Mouse (Mus musculus): ENCODE results near the gene Pygb. TPM values are rescaled to one million over a fixed set of nuclear protein-coding genes. Genes with fewer than 3 reads are reported as not detected.

The Pygb gene
- total RNA-seq (2015): 8.5 and 8.7 TPM in 2 replicates
- 24.0 and 33.9 TPM in 2 replicates for total RNA-seq (2017)

DNA sequence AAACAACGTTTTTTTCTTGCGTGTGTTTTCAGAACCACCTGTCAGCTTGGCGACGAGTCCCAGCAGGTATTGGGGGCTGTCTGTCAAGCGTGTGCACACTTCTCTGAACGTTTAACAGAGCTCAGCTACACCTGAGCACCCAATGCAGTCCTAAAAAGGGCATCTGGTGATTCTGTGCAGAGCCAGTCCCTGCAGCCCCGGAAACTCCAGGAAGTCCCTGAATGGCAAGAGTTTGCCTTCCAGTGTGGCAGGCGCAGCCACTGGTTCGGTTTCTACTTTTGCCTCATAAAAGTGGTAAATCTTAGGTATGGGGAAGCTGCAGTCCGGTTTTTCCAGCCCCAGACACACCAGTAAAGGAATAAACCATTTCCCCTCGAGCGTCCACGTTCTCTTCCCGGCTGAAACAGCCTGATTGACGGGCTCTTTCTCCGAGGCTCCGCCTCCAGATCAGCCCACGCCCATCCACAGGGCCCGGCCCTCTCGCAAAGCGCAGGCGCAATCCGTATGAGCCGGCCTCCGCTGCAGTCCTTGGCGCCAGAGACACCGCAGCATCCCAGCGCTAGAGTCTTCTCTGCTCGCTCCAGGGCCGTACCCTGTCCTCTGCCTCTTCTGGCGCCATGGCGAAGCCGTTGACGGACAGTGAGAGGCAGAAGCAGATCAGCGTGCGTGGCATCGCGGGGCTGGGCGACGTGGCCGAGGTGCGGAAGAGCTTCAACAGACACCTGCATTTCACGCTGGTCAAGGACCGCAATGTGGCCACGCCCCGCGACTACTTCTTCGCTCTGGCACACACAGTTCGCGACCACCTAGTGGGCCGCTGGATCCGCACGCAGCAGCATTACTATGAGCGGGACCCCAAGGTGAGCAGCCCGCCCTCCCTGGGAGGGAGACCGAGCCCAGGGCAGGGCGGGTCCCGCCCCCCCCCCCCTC is at the start of gene Pygb:
TSS of gene Pygb (plus strand) at position 485 of the 930 bp plus-strand sequence.
- peak; percentile 88 for ATAC-seq (replicated peaks; ENCODE audit: poor library complexity)

GRCm38 (mm10) chr2:150737881-150738280 is 48.7 kb upstream of the Pygb start:
- 0 out of 2 replicates have a peak, but pooled peaks have one; percentile 46 for ATAC-seq (replicated peaks; ENCODE audit: poor library complexity)

DNA sequence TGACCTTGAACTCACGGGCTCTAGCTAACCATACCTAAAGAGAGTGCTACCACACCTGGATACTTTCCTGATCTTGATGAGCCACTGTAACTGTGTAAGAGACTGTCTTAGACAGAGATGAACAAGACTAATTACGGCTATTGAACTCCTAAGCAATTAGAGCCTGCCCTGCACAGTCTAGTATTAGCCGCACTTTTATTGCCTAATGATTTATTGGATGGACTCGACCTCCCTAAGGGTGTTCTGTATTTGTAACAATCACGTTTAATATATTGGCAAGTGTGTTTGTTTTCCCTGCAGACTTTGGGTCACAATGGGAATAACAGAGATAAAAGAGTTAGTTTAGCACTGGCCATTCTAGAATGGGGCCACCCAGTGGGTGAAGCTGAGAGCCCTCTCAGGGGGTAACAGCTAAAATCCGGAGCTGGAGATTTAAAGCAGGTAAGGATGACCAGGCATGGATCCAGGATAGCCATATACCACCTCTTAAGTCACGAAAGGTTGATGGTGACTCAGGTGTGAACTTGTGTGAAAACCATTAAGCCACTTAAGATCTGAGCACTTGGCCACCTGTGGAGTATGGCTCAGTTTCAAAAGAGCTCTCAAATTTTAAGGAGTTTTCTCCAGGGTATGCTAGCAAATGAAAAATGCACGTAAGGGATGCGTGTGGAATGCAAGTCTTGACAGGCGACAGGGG is 46.2 kb upstream of the Pygb start:
- ATAC-seq (replicated peaks; ENCODE audit: poor library complexity): no peak

DNA sequence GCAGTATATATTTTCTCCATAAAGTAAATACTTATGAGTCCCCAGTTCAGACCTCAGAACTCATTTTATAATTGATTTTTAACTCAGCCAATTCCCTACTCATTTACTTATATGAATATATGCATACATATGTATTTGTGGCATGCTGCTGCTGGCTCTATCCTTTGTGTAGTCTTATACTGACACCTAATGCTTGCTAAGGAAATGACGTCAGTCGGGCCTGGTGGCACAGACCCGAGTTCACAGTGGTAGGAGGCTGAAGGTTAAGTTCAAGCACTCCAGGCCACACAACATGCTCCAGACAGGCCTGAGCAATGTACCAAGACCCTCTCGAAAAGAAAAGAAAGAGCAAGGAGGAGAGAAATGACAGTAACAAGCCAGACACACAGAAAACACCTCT is 45.1 kb upstream of the Pygb start:
- ATAC-seq (replicated peaks; ENCODE audit: poor library complexity): peak; percentile 81

DNA sequence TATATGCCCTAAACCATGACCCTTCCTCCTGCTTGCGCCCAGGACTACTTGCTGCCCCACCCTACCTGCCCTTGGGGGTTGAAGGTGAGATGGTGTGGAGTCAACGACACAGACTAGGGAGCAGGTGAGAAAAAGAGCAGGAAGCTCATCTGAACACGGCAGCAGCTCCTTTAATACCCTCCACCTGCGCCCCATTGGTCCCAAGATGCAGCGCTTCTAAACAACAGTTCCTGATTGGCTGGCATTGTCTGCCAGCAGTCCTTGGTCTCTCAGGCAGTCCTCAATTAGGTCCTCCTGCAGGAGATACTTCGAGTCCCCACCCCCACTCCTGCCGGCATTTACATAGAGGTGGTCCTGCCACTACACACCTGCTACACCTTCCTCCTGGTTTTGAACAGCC is 41.5 kb upstream of the Pygb start:
- ATAC-seq (replicated peaks; ENCODE audit: poor library complexity): no peak

DNA sequence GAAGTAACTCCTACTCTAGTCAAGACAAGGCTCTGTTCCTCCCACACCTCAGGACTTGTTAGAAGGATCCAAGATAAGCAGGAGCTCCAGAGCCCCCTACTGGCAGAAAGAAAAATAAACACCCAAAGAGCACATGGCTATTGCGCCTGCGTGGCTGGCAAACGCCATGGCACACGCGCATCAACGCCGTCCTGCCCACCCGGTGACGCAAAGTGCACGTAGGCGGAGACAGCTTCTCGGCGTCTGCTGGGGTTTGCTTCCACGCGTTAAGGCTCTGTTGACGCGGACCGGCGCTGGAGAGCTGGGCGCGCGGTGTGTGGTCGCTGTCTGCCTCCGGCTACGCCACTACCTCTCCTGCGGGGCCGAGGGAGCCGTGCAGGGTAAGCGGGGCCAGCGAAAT is 37.7 kb upstream of the Pygb start, which contains the start of gene Entpd6:
TSS of gene Entpd6 (plus strand) at position 189 of the 400 bp plus-strand sequence.
- ATAC-seq (replicated peaks; ENCODE audit: poor library complexity): peak; percentile 84

- peak; percentile 40 for ATAC-seq (replicated peaks; ENCODE audit: poor library complexity)
Measured at GRCm38 (mm10) chr2:150749283-150749682, 37.3 kb upstream of the Pygb start.

- ATAC-seq (replicated peaks; ENCODE audit: poor library complexity): peak; percentile 56
Measured at GRCm38 (mm10) chr2:150750129-150750979, 36.2 kb upstream of the Pygb start.

DNA sequence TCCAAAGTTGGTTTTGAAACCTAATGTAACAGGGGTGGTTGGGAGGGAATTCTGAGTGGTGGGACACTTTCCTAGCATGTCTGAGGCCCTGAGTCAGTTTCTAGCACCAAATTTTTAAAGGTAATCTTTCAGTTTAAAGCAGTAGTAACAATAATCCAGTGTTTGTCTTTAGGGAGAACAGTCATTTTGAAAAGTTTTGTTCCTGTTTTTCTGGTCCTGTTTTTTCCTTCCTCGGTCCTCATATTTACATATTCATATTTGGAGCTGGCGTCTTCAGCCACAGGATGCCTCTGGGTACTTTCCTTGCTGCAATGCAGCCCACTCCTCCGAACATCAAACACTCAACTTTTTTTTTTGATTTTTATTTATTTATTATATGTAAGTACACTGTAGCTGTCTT is 31.5 kb upstream of the Pygb start:
- ATAC-seq (replicated peaks; ENCODE audit: poor library complexity): no peak

DNA sequence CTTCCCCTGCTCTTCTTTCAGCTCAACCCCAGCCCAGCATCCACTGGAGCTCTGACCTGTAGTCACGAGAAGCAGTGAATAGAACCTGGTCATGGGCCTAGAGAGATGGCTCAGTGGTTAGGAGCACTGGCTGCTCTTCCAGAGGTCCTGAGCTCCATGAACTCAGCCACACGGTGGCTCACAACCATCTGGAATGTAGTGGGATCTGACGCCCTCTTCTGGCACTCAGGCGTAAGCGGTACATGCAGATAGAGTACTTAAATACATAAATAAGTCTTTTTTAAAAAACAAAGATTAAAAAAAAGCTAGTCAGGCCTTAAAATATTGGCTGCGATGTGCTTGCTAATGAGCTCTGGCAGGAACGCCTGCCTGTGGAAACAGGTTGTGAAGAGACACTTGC is 25.1 kb upstream of the Pygb start:
- ATAC-seq (replicated peaks; ENCODE audit: poor library complexity): peak; percentile 59

DNA sequence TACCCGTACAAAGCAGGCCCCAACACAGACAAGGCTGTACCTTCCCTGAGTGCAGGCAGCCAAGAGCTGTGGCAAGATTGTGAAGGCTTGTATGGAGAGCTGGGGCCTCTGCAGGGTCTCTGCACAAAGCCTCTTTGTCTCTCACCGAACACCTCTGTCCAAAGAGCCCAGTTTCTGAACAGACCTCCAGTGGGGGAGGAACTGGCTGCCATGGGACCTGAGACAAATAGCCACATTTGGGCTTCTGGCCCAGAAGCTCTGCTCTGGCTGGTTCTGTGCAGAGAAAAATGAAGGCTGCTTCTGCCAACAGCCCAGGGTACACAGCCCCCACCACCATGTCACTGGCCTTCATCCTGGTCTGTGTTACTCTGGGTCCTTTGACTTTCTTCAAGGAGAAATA is 20.9 kb upstream of the Pygb start:
- no peak for ATAC-seq (replicated peaks; ENCODE audit: poor library complexity)

GRCm38 (mm10) chr2:150766083-150766862 is 20.3 kb upstream of the Pygb start:
- no peak for ATAC-seq (replicated peaks; ENCODE audit: poor library complexity)

DNA sequence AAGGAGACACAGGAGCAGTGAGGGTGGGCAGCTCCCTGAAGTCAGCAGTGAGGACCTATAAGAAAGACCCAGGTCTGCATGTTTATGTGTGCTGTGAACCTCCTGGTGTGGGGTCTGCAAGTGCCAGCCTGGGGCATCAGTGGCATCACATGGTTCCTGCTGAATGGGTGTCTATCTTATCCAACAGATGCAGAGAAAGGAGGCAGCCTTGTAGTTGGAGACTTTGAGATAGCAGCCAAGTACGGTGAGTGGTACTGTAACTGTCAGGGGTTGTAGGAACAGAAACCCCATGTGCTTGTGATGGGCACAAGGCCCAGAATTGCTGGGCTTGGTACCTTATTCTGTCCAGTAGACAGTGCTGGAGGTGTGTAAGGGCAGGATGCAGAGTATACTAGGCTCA is 17.9 kb upstream of the Pygb start:
- peak; percentile 59 for ATAC-seq (replicated peaks; ENCODE audit: poor library complexity)

DNA sequence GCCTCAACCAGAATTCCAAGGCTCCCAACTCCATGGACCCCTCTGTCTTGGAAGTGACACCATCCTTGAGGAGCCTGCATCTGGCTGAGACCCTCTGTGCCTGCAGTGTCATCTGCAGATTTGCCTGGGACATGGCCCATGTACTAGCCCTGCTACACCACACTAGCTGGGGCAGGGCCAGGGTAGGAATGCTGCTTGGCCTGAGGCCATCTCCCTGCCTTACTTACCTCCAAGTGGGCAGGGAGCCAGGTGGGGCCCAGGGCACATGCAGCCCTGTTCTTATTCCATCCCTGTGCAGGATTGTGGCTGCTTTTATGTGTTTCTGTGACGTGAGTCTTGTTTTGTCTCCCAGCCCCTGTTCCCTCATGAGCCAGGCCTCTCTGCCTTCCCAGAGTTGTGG is 15.8 kb upstream of the Pygb start:
- ATAC-seq (replicated peaks; ENCODE audit: poor library complexity): 0 out of 2 replicates have a peak, but pooled peaks have one; percentile 6

- ATAC-seq (replicated peaks; ENCODE audit: poor library complexity): no peak
Measured at GRCm38 (mm10) chr2:150771169-150771568, 15.4 kb upstream of the Pygb start.

DNA sequence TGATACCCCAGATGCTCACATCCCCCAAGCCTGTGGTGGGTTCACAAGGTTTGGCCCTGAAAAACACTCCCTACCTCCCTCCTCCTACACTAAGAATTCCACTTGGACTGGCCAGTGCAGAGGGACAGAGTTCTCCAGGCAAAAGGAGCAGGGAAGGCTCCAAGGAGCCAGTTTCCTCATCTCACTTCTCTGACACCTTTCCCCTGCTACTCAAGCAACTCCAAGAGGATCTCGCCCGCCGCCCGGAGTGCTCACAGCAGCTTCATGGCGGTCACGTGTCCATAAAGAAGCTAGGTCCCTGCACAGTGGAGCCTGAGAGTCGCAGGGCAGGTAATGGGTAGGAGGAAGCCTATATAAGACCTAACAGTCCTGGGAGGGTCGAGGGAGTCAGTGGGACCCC is 14.5 kb upstream of the Pygb start:
- ATAC-seq (replicated peaks; ENCODE audit: poor library complexity): no peak

- peak; percentile 36 for ATAC-seq (replicated peaks; ENCODE audit: poor library complexity)
Measured at GRCm38 (mm10) chr2:150772466-150773119, 13.9 kb upstream of the Pygb start.

DNA sequence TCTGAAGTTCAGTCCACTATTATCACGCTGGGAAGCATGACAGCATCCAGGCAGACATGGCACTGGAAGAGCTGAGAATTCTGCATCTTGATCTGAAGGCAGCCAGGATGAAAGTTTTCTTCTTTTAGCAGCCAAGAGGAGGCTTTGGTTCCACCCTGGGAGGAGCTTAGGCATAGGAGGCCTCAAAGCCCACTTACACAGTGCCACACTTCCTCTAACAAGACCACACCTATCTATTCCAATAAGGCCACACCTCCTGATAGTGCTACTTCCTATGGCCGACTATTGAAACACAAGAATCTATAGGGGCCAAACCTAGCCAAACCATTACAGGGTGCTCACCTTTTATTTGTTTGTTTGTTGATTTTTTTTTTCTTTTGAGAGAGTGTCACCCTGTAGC is 3.7 kb upstream of the Pygb start:
- ATAC-seq (replicated peaks; ENCODE audit: poor library complexity): peak; percentile 29

DNA sequence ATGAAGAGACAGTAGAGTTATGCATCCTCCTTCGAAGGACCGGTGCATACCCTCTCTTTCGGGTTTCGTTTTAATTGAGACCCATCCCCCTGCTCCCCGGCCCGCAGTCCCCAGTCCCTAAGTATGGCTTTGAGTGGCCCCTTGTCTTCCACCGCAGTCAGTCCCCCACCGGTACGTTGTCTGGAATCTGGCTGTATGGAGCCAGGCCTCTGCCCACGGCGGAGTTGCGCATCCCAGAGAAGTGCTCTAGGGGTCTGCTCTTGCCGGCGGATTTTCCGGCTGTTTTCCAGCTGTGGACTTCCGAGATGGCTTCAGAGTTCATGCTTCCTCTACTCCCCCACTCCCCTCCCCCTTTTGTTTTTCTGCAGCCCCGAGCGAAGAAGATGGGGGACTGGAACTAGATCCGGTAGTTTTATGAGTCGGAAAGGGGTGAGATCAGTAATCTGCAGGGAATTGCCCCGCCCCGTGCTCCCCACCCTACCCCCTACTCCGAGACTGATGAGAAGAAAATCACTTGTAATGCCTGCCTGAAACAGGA is 768 bp downstream of the Pygb start:
- ATAC-seq (replicated peaks; ENCODE audit: poor library complexity): no peak
